14 mouse cellular contexts compared by ENCODE assay signal in genomic region chr1:66394944-66395637, GRCm38 (mm10).
A peak's percentile ranks its signal among the peaks of the same experiment; 100 is the strongest.
DNase-seq lines count a peak whose midpoint lies in the region; ATAC-seq lines count a peak whose summit lies in the region.
"Had no signal": no experiment of that assay in that cellular context is flagged by ENCODE, and none has a peak within 500 bp of the region (broad histone marks: within the 10 kb centered on the region; RNA-seq: fewer than 3 reads in every experiment).

No protein-coding gene starts in this region.

- no peaks in the 10 kb centered on the region for H3K9me3 ChIP-seq in hindbrain, embryonic 12.5 days (replicated peaks)
- H3K9me3 ChIP-seq in hindbrain, embryonic 11.5 days (ENCODE audit: control insufficient read depth, low read length) = no peaks in the 10 kb centered on the region
- H3K9me3 ChIP-seq in neural tube, embryonic 12.5 days = no peaks in the 10 kb centered on the region
- H3K9me3 ChIP-seq in hindbrain, embryonic 16.5 days (ENCODE audit: control insufficient read depth, low read length) = no peaks in the 10 kb centered on the region
- H3K9me3 ChIP-seq: liver, embryonic 12.5 days had no signal

- no peak overlapping the region for H3K27ac ChIP-seq in hindbrain, embryonic 12.5 days
- H3K27ac ChIP-seq in hindbrain, embryonic 11.5 days (ENCODE audit: low read depth, low read length) = no peak overlapping the region
- H3K27ac ChIP-seq in neural tube, embryonic 12.5 days = no peak overlapping the region
- H3K27ac ChIP-seq in hindbrain, embryonic 16.5 days (ENCODE audit: low read depth, low read length) = 0 out of 2 replicates have a peak overlapping the region, but pooled peaks have one; percentile 31
- H3K27ac ChIP-seq: gastrocnemius, adult 2 months; liver, embryonic 12.5 days had no signal

- peaks cover 7% of the 10 kb centered on the region for H3K36me3 ChIP-seq in hindbrain, embryonic 12.5 days
- H3K36me3 ChIP-seq in hindbrain, embryonic 11.5 days (ENCODE audit: control insufficient read depth, insufficient read depth, low read length) = no peaks in the 10 kb centered on the region
- H3K36me3 ChIP-seq in neural tube, embryonic 12.5 days = peaks cover 7% of the 10 kb centered on the region
- H3K36me3 ChIP-seq in hindbrain, embryonic 16.5 days (ENCODE audit: control insufficient read depth, insufficient read depth, low read length) = peaks cover 6% of the 10 kb centered on the region
- H3K36me3 ChIP-seq: liver, embryonic 12.5 days had no signal

- no peak for DNase-seq in hindbrain, embryonic 11.5 days (ENCODE audit: low spot score)
- DNase-seq in neural tube, embryonic 10.5 days (ENCODE audit: extremely low spot score, low spot score) = no peak
- DNase-seq in gastrocnemius, adult 8-10 months (ENCODE audit: low spot score in 2 of 2) = no peak
- no peak for DNase-seq in cerebellum, postnatal 14 days
- DNase-seq in spleen, postnatal 36 days (ENCODE audit: low spot score in 2 of 2) = no peak
- DNase-seq: adrenal gland, postnatal 10 days; gastrocnemius, adult 2 months; kidney, adult 18-20 months; lung, postnatal 10 days; thymus, adult 2 months had no signal

- 45% methylated on average over 8 of the region's 8 CpGs for WGBS in hindbrain, embryonic 12.5 days
- 56% methylated on average over 8 of the region's 8 CpGs for WGBS in hindbrain, embryonic 11.5 days
- WGBS in neural tube, embryonic 12.5 days = 23% methylated on average over 8 of the region's 8 CpGs
- WGBS in hindbrain, embryonic 16.5 days = 28% methylated on average over 8 of the region's 8 CpGs

- peak; percentile 43; the same call in 1 of the 2 replicates for ATAC-seq in hindbrain, embryonic 12.5 days (ENCODE audit: low FRiP score)
- ATAC-seq in hindbrain, embryonic 11.5 days (ENCODE audit: low FRiP score) = no peak
- ATAC-seq in neural tube, embryonic 12.5 days (ENCODE audit: low FRiP score, low read depth) = 0 out of 2 replicates have a peak, but pooled peaks have one; percentile 25
- ATAC-seq in hindbrain, embryonic 16.5 days = peak; percentile 44; the same call in 1 of the 2 replicates
- ATAC-seq: liver, embryonic 12.5 days had no signal

- H3K4me3 ChIP-seq in hindbrain, embryonic 12.5 days = no peak overlapping the region
- no peak overlapping the region for H3K4me3 ChIP-seq in hindbrain, embryonic 11.5 days (ENCODE audit: low read depth, low read length)
- H3K4me3 ChIP-seq in neural tube, embryonic 12.5 days = no peak overlapping the region
- no peak overlapping the region for H3K4me3 ChIP-seq in hindbrain, embryonic 16.5 days (ENCODE audit: low read length)
- H3K4me3 ChIP-seq: gastrocnemius, adult 2 months; liver, embryonic 12.5 days had no signal

- H3K4me1 ChIP-seq in hindbrain, embryonic 12.5 days = peaks cover 15% of the 10 kb centered on the region
- no peaks in the 10 kb centered on the region for H3K4me1 ChIP-seq in hindbrain, embryonic 11.5 days (replicated peaks; ENCODE audit: control insufficient read depth, insufficient read depth, low read length)
- peaks cover 17% of the 10 kb centered on the region; the same call in 1 of the 2 replicates for H3K4me1 ChIP-seq in neural tube, embryonic 12.5 days
- H3K4me1 ChIP-seq in hindbrain, embryonic 16.5 days (ENCODE audit: control insufficient read depth, insufficient read depth, low read depth, low read length) = peaks cover 9% of the 10 kb centered on the region
- H3K4me1 ChIP-seq: liver, embryonic 12.5 days had no signal

- no peak overlapping the region; the same call in 1 of the 2 replicates for H3K4me2 ChIP-seq in hindbrain, embryonic 12.5 days (replicated peaks)
- no peak overlapping the region for H3K4me2 ChIP-seq in hindbrain, embryonic 11.5 days (replicated peaks; ENCODE audit: low read depth, low read length)
- 0 out of 2 replicates have a peak overlapping the region, but pooled peaks have one; percentile 12 for H3K4me2 ChIP-seq in neural tube, embryonic 12.5 days (replicated peaks)
- peak overlapping the region; percentile 18; the same call in 1 of the 2 replicates for H3K4me2 ChIP-seq in hindbrain, embryonic 16.5 days (ENCODE audit: low read length)
- H3K4me2 ChIP-seq: liver, embryonic 12.5 days had no signal

- H3K27me3 ChIP-seq in hindbrain, embryonic 12.5 days = no peaks in the 10 kb centered on the region
- no peaks in the 10 kb centered on the region for H3K27me3 ChIP-seq in hindbrain, embryonic 11.5 days (ENCODE audit: control insufficient read depth, insufficient read depth, low read length)
- H3K27me3 ChIP-seq in neural tube, embryonic 12.5 days (replicated peaks) = no peaks in the 10 kb centered on the region
- H3K27me3 ChIP-seq in hindbrain, embryonic 16.5 days (replicated peaks; ENCODE audit: control insufficient read depth, insufficient read depth, low read length) = no peaks in the 10 kb centered on the region
- H3K27me3 ChIP-seq: liver, embryonic 12.5 days had no signal

- no peak overlapping the region for H3K9ac ChIP-seq in hindbrain, embryonic 12.5 days
- H3K9ac ChIP-seq in hindbrain, embryonic 11.5 days (ENCODE audit: low read depth, low read length) = no peak overlapping the region
- no peak overlapping the region for H3K9ac ChIP-seq in neural tube, embryonic 12.5 days
- no peak overlapping the region for H3K9ac ChIP-seq in hindbrain, embryonic 16.5 days (ENCODE audit: low read depth, low read length)
- H3K9ac ChIP-seq: liver, embryonic 12.5 days had no signal

Comparison
In these comparisons a context has a peak if more than half of its experiments do, and no peak if none do; other contexts are left out.
1. H3K4me2 ChIP-seq: peak in neural tube, embryonic 12.5 days (single experiment) and hindbrain, embryonic 16.5 days (single experiment); none in hindbrain, embryonic 12.5 days (single experiment) and hindbrain, embryonic 11.5 days (single experiment).